Mouse (Mus musculus) forebrain, embryonic 15.5 days (tissue): ENCODE measurements at regions not wholly inside any gene's neighbourhood (a gene's known extent, or its start where the extent isn't known, plus 50 kb on each side); places are given as distances from the start of the nearest gene placed in this dataset.

Experiments
- ATAC-seq: fragments of 200-750 bp; cut with Nextera tagmentation; replicated peaks from 2 replicates; pipeline ENCODE4 v1.8.0; 2017; ENCODE audit warnings: mild to moderate bottlenecking, moderate TSS enrichment, moderate library complexity
- H3K27ac ChIP-seq: fragments of 300-500 bp; sonication (generic); replicated peaks from 2 replicates; pipeline ENCODE4 v1.5.1; 2015; ENCODE audit warnings: mild to moderate bottlenecking, inconsistent platforms
- H3K27me3 ChIP-seq: fragments of 300-500 bp; sonication (generic); 2 replicates; pipeline ENCODE4 v1.6.1; 2015; ENCODE audit warnings: inconsistent platforms
- H3K36me3 ChIP-seq: fragments of 300-500 bp; sonication (generic); 2 replicates; pipeline ENCODE4 v1.6.1; 2015; ENCODE audit warnings: mild to moderate bottlenecking, inconsistent platforms
- H3K4me1 ChIP-seq: fragments of 300-500 bp; sonication (generic); 2 replicates; pipeline ENCODE4 v1.6.1; 2015; ENCODE audit warnings: inconsistent platforms
- H3K4me2 ChIP-seq: fragments of 300-500 bp; sonication (generic); replicated peaks from 2 replicates; pipeline ENCODE4 v1.6.1; 2015; ENCODE audit warnings: mild to moderate bottlenecking, inconsistent platforms
- H3K4me3 ChIP-seq: fragments of 300-500 bp; sonication (generic); 2 replicates; pipeline ENCODE4 v1.5.1; 2015; ENCODE audit warnings: mild to moderate bottlenecking, inconsistent platforms
- H3K9ac ChIP-seq: fragments of 300-500 bp; sonication (generic); replicated peaks from 2 replicates; pipeline ENCODE4 v1.6.1; 2015; ENCODE audit warnings: mild to moderate bottlenecking, inconsistent platforms
- H3K9me3 ChIP-seq: fragments of 300-500 bp; sonication (generic); 2 replicates; pipeline ENCODE4 v1.6.1; 2016; ENCODE audit warnings: inconsistent platforms
- WGBS: fragments of 180-500 bp; shearing (Covaris S2); methylation state at CpG from one replicate; pipeline ENCODE4 v1.1.7; 2015; ENCODE audit warnings: mixed read lengths; 5-methylcytosine and 5-hydroxymethylcytosine counted together

- Histone ChIP-seq H3K4me2 (no peak overlapping the region), H3K36me3 (no peaks in the 10 kb centered on the region), H3K27me3 (0 out of 2 replicates have a peak, but pooled peaks cover 4% of the 10 kb centered on the region), H3K4me1 (no peaks in the 10 kb centered on the region), H3K4me3 (no peak overlapping the region), H3K9me3 (no peaks in the 10 kb centered on the region), H3K9ac (no peak overlapping the region), H3K27ac (no peak overlapping the region)
- no peak for ATAC-seq
- WGBS = 82% methylated on average over 6 of the region's 6 CpGs
These were observed 144.1 kb downstream of the Barhl2 start for GRCm38 (mm10) chr5:106313874-106314273.

GRCm38 (mm10) chr5:106301372-106301771, 156.6 kb downstream of the Barhl2 start:
- H3K27ac ChIP-seq = no peak overlapping the region
- no peaks in the 10 kb centered on the region for H3K9me3 ChIP-seq
- ATAC-seq = no peak
- H3K36me3 ChIP-seq = no peaks in the 10 kb centered on the region
- H3K9ac ChIP-seq = no peak overlapping the region
- no peak overlapping the region for H3K4me2 ChIP-seq
- no peaks in the 10 kb centered on the region for H3K27me3 ChIP-seq
- no peaks in the 10 kb centered on the region for H3K4me1 ChIP-seq
- WGBS = 59% methylated on average over 4 of the region's 4 CpGs
- no peak overlapping the region for H3K4me3 ChIP-seq

- Histone ChIP-seq H3K4me3 (no peak overlapping the region), H3K4me1 (peaks cover 4% of the 10 kb centered on the region; the same call in 1 of the 2 replicates), H3K27ac (no peak overlapping the region), H3K9me3 (no peaks in the 10 kb centered on the region), H3K27me3 (no peaks in the 10 kb centered on the region), H3K4me2 (no peak overlapping the region), H3K36me3 (no peaks in the 10 kb centered on the region), H3K9ac (no peak overlapping the region)
- no peak for ATAC-seq
- 30% methylated on average over 6 of the region's 6 CpGs for WGBS
These were observed 161.2 kb downstream of the Barhl2 start for GRCm38 (mm10) chr5:106296721-106297120.

GRCm38 (mm10) chr5:106295993-106296392, 162.0 kb downstream of the Barhl2 start:
- H3K9me3 ChIP-seq = no peaks in the 10 kb centered on the region
- WGBS = 8% methylated on average over 2 of the region's 2 CpGs
- no peak overlapping the region for H3K9ac ChIP-seq
- no peaks in the 10 kb centered on the region for H3K27me3 ChIP-seq
- H3K4me3 ChIP-seq = no peak overlapping the region
- H3K4me2 ChIP-seq = no peak overlapping the region
- no peak for ATAC-seq
- no peaks in the 10 kb centered on the region for H3K36me3 ChIP-seq
- no peak overlapping the region for H3K27ac ChIP-seq
- H3K4me1 ChIP-seq = peaks cover 4% of the 10 kb centered on the region; the same call in 1 of the 2 replicates

- H3K4me3 ChIP-seq = no peak overlapping the region
- no peak overlapping the region for H3K9ac ChIP-seq
- ATAC-seq = no peak
- H3K4me1 ChIP-seq = peaks cover 4% of the 10 kb centered on the region; the same call in 1 of the 2 replicates
- WGBS = 4% methylated on average over 3 of the region's 3 CpGs
- no peaks in the 10 kb centered on the region for H3K27me3 ChIP-seq
- H3K27ac ChIP-seq = no peak overlapping the region
- H3K36me3 ChIP-seq = no peaks in the 10 kb centered on the region
- H3K9me3 ChIP-seq = no peaks in the 10 kb centered on the region
- H3K4me2 ChIP-seq = no peak overlapping the region
These were observed 162.4 kb downstream of the Barhl2 start for GRCm38 (mm10) chr5:106295538-106295937.

- ATAC-seq = no peak
- H3K4me2 ChIP-seq = no peak overlapping the region
- no peak overlapping the region for H3K4me3 ChIP-seq
- H3K9ac ChIP-seq = no peak overlapping the region
- no peaks in the 10 kb centered on the region for H3K27me3 ChIP-seq
- WGBS = 85% methylated on average over 16 of the region's 16 CpGs
- H3K27ac ChIP-seq = no peak overlapping the region
- H3K9me3 ChIP-seq = no peaks in the 10 kb centered on the region
- peaks cover 4% of the 10 kb centered on the region; the same call in 1 of the 2 replicates for H3K4me1 ChIP-seq
- H3K36me3 ChIP-seq = no peaks in the 10 kb centered on the region
These were observed 165.4 kb downstream of the Barhl2 start for GRCm38 (mm10) chr5:106292387-106293229.

GRCm38 (mm10) chr5:106285152-106285551, 172.8 kb downstream of the Barhl2 start:
- Histone ChIP-seq H3K4me3 (no peak overlapping the region), H3K4me1 (peaks cover 8% of the 10 kb centered on the region), H3K9ac (no peak overlapping the region), H3K36me3 (no peaks in the 10 kb centered on the region), H3K27ac (no peak overlapping the region), H3K9me3 (no peaks in the 10 kb centered on the region), H3K27me3 (no peaks in the 10 kb centered on the region), H3K4me2 (no peak overlapping the region)
- ATAC-seq = no peak
- 2% methylated on average over 4 of the region's 4 CpGs for WGBS

GRCm38 (mm10) chr5:106284731-106285130, 173.2 kb downstream of the Barhl2 start:
- H3K36me3 ChIP-seq = no peaks in the 10 kb centered on the region
- H3K27ac ChIP-seq = no peak overlapping the region
- H3K4me3 ChIP-seq = no peak overlapping the region
- WGBS = 11% methylated on average over 9 of the region's 9 CpGs
- ATAC-seq = no peak
- H3K4me2 ChIP-seq = no peak overlapping the region
- H3K4me1 ChIP-seq = peaks cover 8% of the 10 kb centered on the region
- no peaks in the 10 kb centered on the region for H3K9me3 ChIP-seq
- H3K9ac ChIP-seq = no peak overlapping the region
- no peaks in the 10 kb centered on the region for H3K27me3 ChIP-seq

GRCm38 (mm10) chr5:106282646-106283045, 175.3 kb downstream of the Barhl2 start:
- no peak for ATAC-seq
- no peak overlapping the region for H3K4me2 ChIP-seq
- H3K27me3 ChIP-seq = no peaks in the 10 kb centered on the region
- no peaks in the 10 kb centered on the region for H3K36me3 ChIP-seq
- 91% methylated on average over 9 of the region's 9 CpGs for WGBS
- no peak overlapping the region for H3K27ac ChIP-seq
- H3K9ac ChIP-seq = no peak overlapping the region
- peaks cover 8% of the 10 kb centered on the region for H3K4me1 ChIP-seq
- no peak overlapping the region for H3K4me3 ChIP-seq
- H3K9me3 ChIP-seq = no peaks in the 10 kb centered on the region

- no peaks in the 10 kb centered on the region for H3K36me3 ChIP-seq
- no peaks in the 10 kb centered on the region for H3K27me3 ChIP-seq
- H3K27ac ChIP-seq = no peak overlapping the region
- no peak overlapping the region for H3K9ac ChIP-seq
- H3K9me3 ChIP-seq = no peaks in the 10 kb centered on the region
- ATAC-seq = no peak
- no peak overlapping the region for H3K4me3 ChIP-seq
- 0 out of 2 replicates have a peak, but pooled peaks cover 5% of the 10 kb centered on the region for H3K4me1 ChIP-seq
- H3K4me2 ChIP-seq = no peak overlapping the region
- 95% methylated on average over 8 of the region's 8 CpGs for WGBS
These were observed 180.2 kb downstream of the Barhl2 start for GRCm38 (mm10) chr5:106277786-106278185.

- Histone ChIP-seq H3K9me3 (no peaks in the 10 kb centered on the region), H3K4me2 (no peak overlapping the region), H3K4me1 (0 out of 2 replicates have a peak, but pooled peaks cover 5% of the 10 kb centered on the region), H3K9ac (no peak overlapping the region), H3K4me3 (no peak overlapping the region), H3K27me3 (no peaks in the 10 kb centered on the region), H3K36me3 (no peaks in the 10 kb centered on the region), H3K27ac (no peak overlapping the region)
- WGBS = 55% methylated on average over 9 of the region's 9 CpGs
- no peak for ATAC-seq
These were observed 180.7 kb downstream of the Barhl2 start for GRCm38 (mm10) chr5:106277231-106277630.

- 5% methylated on average over 2 of the region's 2 CpGs for WGBS
- H3K27ac ChIP-seq = no peak overlapping the region
- H3K4me2 ChIP-seq = no peak overlapping the region
- H3K27me3 ChIP-seq = no peaks in the 10 kb centered on the region
- H3K36me3 ChIP-seq = no peaks in the 10 kb centered on the region
- H3K9me3 ChIP-seq = no peaks in the 10 kb centered on the region
- H3K4me3 ChIP-seq = no peak overlapping the region
- H3K9ac ChIP-seq = no peak overlapping the region
- 0 out of 2 replicates have a peak, but pooled peaks cover 5% of the 10 kb centered on the region for H3K4me1 ChIP-seq
- peak; percentile 46; the same call in 1 of the 2 replicates for ATAC-seq
These were observed 181.8 kb downstream of the Barhl2 start for GRCm38 (mm10) chr5:106276186-106276585.
